Mouse (Mus musculus) heart, postnatal 4 days (tissue): ENCODE measurements around the gene Gna12. TPM values are rescaled to one million over a fixed set of nuclear protein-coding genes. Genes with fewer than 3 reads are reported as not detected.

ENCODE experiments used
- DNase-seq: peaks from one replicate; pipeline ENCODE4 v3.0.0; 2021
- total RNA-seq, 2 experiments: library from RNA; stranded (reverse); gene quantifications; 2 replicates each; pipeline ENCODE4 v1.2.3; 2021

Gene Gna12
- total RNA-seq, 2 experiments from 2014 or later: 85.9 to 86.8 TPM

GRCm38 (mm10) chr5:140826796-140827195 is 3.4 kb downstream of the Gna12 start:
- DNase-seq: no peak

GRCm38 (mm10) chr5:140826118-140826517 is 4.1 kb downstream of the Gna12 start:
- no peak for DNase-seq

- DNase-seq: no peak
Observed at GRCm38 (mm10) chr5:140824126-140824525, 6.1 kb downstream of the Gna12 start.

- no peak for DNase-seq
Observed at GRCm38 (mm10) chr5:140823386-140823785, 6.8 kb downstream of the Gna12 start.

GRCm38 (mm10) chr5:140821951-140822350 is 8.3 kb downstream of the Gna12 start:
- no peak for DNase-seq

- DNase-seq: no peak
Observed at GRCm38 (mm10) chr5:140820539-140820938, 9.7 kb downstream of the Gna12 start.

- no peak for DNase-seq
Observed at GRCm38 (mm10) chr5:140819594-140819993, 10.6 kb downstream of the Gna12 start.

GRCm38 (mm10) chr5:140818482-140819076 is 11.7 kb downstream of the Gna12 start:
- DNase-seq: no peak

GRCm38 (mm10) chr5:140816950-140817568 is 13.2 kb downstream of the Gna12 start:
- DNase-seq: no peak

- DNase-seq: no peak
Observed at GRCm38 (mm10) chr5:140816008-140816407, 14.2 kb downstream of the Gna12 start.

- DNase-seq: peak; percentile 63
Observed at GRCm38 (mm10) chr5:140815059-140815728, 15.0 kb downstream of the Gna12 start.

- DNase-seq: no peak
Observed at GRCm38 (mm10) chr5:140814403-140814802, 15.8 kb downstream of the Gna12 start.

- DNase-seq: no peak
Observed at GRCm38 (mm10) chr5:140812699-140813098, 17.5 kb downstream of the Gna12 start.

- DNase-seq: no peak
Observed at GRCm38 (mm10) chr5:140812063-140812462, 18.2 kb downstream of the Gna12 start.

GRCm38 (mm10) chr5:140811390-140811789 is 18.8 kb downstream of the Gna12 start:
- DNase-seq: no peak

GRCm38 (mm10) chr5:140806939-140807338 is 23.3 kb downstream of the Gna12 start:
- no peak for DNase-seq

- DNase-seq: no peak
Observed at GRCm38 (mm10) chr5:140806252-140806651, 24.0 kb downstream of the Gna12 start.

- no peak for DNase-seq
Observed at GRCm38 (mm10) chr5:140801782-140802181, 28.4 kb downstream of the Gna12 start.

GRCm38 (mm10) chr5:140800288-140800923 is 29.8 kb downstream of the Gna12 start:
- DNase-seq: peak; percentile 37

- DNase-seq: no peak
Observed at GRCm38 (mm10) chr5:140799190-140799589, 31.0 kb downstream of the Gna12 start.

- DNase-seq: no peak
Observed at GRCm38 (mm10) chr5:140798775-140799174, 31.5 kb downstream of the Gna12 start.

GRCm38 (mm10) chr5:140798158-140798557 is 32.1 kb downstream of the Gna12 start:
- peak; percentile 81 for DNase-seq

- DNase-seq: no peak
Observed at GRCm38 (mm10) chr5:140796051-140796450, 34.2 kb downstream of the Gna12 start.
